Mouse (Mus musculus) T-helper 2 cell (primary cell): Measurements from ENCODE around the gene Eef1g.
"Not testable (repeated sequence)": the region's sequence is repeated elsewhere in the genome, so short reads cannot be mapped to it uniquely, and the experiment has no call there.

Experiments
- in situ Hi-C: fragments of 300-600 bp; cut with MboI, MseI; formaldehyde crosslinking; loops from one replicate; pipeline ENCODE4 v1.15.1; 2025; ENCODE audit warnings: high pct_unique_total_duplicates

Gene Eef1g

DNA sequence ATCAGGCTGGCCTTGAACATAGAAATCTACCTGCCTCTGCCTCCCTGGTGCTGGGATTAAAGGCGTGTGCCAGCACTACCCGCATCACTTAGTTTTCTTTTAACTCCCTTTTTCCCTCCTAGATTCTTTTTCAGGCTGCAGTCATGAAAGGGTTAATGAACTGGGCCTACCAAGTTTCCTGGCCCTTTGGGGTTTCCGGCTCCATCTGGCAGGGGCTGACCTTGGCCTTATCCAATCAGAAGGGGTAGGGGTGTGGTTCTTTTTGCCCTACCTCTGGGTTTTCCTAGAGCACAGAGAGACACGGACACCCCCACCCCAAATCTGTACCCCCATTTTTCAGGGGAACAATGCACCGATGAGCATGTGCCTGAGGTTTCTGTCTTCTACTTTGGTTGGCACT lies 22.1 kb upstream of the Eef1g start:
- in situ Hi-C loops: loop anchor here (5.0 kb wide), 1 partner anchor 47 kb away; the partner anchor contains the start of gene Ganab

DNA sequence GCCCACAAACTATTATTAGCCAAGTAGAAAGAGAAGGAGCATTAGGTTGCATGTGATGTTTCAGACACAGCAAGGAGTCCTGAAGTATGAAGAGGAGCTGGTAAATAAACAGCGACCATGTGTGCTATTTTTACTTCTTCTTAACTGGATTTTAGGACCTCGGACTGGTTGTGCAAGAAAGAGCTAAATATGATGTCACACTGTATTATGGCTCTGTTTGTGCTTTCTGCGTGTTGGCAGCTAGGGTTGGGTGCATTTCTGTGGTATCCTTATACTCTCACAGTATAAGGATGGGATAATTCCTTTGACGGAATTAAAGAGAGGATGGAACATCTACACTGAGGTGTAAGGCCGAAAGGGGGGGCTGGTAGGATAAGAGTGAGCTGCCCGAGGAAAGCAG lies 21.6 kb upstream of the Eef1g start:
- in situ Hi-C loops: no loop called here

DNA sequence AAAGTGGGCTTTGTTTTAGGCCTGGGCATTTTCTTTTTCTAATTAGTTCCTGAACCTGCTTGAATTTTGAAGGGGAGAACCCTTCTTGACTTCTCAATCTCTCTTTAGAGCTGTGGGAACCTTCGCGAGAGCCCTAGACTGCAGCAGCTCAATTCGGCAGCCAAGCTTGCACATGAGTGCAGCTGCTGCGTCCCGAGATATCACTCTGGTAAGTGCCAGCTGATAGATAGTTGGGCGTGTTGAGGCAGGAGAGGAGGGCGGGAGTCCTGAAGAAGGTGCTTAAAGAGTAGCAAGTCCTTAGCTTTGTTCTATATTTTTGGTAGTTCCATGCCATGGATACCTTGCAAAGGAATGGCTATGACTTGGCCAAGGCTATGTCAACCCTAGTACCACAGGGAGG lies 19.9 kb upstream of the Eef1g start:
- in situ Hi-C loops: no loop called here

DNA sequence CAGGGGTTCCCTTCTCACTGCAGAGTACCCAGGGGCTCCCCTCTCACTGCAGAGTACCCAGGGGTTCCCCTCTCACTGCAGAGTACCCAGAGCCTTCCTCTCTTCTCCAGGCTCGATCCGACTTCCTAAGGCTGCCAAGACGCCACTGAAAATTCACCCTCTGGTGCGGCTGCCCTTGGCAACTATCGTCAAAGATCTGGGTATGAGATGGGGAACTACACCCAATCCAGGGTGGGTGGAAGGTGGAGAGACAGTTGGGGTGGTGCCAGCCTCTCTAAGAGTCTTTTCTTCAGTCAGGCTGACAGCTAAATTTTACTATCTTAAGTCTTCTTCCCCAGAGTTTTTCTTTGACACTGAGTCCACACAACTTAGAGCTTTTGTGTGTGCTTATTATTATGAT lies 16.7 kb upstream of the Eef1g start:
- in situ Hi-C loops: no loop called here

DNA sequence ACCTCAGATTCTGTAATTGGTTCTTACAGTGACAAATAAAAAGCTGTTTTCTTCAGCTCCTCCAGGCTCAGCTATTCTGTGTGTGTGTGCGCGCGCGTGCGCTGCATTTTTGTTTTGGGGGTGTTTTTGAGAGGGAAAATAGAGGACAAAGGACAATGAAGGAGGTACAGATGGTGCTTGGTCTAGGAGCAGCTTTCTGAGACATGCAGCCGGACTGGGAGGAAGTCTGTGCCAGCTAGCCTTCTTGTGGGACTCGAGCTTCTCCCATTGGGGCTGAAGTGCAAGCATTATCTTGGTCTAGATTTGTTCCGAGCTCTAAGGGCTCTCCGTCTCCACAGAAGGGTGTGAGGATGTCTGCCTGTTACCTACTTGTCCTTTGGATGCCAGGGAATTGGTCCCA lies 14.6 kb upstream of the Eef1g start:
- in situ Hi-C loops: no loop called here

DNA sequence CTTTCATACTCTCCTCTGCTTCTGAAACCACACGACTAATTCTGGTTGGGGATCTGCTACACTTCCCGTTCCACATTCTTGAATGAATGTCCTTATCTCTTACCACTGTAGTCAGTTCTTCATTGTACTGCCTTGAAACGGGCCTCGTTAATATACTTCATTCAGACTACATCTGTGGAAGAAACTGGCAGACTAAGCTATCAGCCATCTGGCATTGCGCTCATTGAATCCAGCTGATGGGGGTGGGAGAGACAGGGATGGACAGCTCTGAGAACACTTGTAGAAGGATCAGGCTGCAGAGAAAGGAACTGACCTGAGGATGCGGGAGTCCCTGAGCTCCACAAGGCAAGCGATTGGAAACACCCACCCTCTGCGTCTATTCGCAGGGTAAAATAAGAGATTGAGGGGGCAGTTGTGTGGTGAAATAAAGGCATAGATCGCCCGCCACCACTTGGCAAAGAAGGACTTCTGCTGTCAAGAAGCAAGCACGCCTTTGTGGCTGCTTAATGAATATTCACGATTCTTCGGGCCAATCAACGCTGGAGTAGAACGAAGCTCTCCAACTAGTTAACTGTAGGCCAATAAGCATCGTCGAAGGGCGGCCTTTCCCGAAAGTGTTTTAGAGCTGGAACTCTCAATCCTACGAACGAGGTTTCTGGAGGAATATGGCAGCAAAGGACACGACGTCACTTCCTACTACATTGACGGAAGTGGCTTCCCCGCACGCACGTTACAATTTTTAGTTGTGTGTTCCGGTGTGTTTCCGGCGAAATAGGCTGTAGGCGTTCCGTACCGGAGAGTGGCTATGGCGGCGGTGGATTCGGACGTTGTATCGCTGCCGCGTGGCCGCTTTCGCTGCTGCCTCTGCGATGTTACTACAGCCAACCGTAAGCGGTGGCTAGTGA lies 13.5 kb upstream of the Eef1g start, which contains the start of gene Tut1:
Tut1 (plus strand) TSS at position 713 of the 905 bp plus-strand sequence.
- in situ Hi-C loops: no loop called here

DNA sequence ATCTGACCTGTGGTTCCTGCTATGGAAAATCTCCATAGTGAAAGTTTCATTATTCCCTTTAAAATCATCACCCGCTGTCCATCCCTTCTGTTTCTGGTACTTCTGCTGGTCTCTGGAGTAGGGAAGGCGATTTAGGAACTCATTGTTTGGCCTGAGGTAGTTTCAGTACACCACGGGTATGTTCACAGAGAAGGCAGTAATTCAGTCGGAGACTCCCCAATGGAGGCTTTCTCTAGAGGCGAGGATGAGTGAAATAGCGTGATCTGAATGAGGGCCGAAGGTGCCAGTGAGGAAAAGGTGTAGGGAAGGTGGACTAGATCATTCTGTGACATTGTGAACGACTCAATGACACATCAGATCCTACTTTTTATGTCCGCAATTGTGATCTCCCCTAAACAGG lies 12.7 kb upstream of the Eef1g start:
- in situ Hi-C loops: no loop called here

DNA sequence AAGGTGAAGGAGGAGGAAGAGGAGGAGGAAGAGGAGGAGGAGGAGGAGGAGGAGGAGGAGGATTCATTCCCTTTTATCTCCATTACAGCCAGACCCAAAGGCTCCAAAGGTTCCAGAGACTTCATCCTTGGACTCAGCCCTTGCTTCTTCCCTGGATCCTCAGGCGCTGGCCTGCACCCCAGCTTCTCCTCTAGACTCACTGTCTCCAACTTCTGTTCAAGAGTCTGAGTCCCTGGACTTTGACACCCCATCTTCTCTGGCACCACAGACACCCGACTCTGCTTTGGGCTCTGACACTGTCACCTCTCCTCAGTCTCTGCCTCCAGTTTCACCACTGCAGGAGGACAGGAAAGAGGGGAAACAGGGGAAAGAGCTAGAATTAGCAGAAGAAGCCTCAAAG lies 4.6 kb upstream of the Eef1g start:
- in situ Hi-C loops: loop anchor here (5.0 kb wide), 1 partner anchor 50 kb away; no protein-coding TSS in a partner anchor

DNA sequence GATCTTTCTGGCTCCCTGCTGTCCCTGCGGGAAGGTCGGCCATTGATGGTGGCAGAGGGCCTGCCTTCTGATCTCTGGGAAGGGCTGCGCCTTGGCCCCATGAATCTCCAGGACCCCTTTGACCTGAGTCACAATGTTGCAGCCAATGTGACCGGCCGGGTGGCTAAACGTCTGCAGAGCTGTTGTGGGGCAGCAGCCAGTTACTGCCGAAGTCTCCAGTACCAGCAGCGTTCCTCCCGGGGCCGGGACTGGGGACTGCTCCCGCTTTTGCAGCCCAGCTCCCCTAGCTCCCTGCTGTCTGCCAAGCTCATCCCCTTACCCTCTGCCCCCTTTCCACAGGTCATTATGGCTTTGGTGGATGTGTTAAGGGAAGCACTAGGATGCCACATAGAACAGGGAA lies 1.8 kb upstream of the Eef1g start:
- in situ Hi-C loops: no loop called here

DNA sequence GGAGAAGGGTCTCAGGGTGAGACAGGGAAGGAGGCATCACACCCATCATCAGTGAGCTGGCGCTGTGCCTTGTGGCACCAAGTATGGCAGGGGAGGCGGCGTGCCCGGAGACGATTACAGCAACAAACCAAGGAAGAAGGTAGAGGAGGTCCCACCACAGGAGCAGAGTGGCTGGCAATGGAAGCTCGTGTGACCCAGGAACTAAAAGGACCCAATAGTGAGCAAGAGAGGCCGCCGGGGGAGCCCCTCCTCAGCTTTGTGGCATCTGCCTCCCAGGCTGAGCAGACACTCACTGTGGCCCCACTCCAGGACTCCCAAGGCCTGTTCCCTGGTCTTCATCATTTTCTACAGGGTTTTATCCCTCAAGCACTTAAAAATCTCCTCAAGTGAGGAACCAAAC lies 1.1 kb upstream of the Eef1g start:
- in situ Hi-C loops: no loop called here

DNA sequence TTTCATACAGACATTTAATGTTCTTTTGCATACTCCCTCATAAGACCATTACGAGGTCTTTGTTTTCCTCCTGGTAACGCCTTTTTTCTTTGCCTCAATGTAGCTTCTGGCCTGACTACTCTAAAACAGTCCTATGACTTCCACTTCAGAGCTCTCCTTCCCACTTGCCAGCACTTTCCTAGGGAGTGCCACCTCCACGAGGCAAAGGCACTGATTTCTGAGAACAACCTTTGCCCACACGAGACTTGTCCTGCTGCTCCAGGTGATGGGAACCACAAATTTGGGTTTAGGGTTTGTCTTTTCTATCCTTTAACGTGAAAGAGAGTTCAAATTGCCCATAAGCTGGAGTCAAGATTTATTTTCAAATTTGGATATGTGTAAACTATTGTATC lies 647 bp upstream of the Eef1g start:
- in situ Hi-C loops: no loop called here

DNA sequence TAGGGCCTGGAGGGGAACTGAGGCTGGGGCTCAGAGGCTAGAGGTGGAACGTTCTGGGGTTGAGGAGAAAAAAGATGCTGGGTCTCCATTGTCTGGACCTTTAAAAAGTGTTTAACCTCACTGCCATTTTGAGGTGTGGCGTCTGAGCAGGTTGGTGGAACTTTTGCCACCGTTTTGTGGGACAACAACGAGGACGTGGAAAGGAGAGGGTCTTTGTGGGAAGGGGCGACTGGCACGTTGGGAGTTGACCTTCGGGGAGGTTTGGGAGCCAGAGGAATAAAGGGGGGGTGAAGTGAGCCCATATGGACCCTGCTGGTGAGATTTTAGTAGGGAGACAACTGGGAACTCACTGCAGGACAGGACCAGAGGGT lies 517 bp downstream of the Eef1g start:
- in situ Hi-C loops: no loop called here

DNA sequence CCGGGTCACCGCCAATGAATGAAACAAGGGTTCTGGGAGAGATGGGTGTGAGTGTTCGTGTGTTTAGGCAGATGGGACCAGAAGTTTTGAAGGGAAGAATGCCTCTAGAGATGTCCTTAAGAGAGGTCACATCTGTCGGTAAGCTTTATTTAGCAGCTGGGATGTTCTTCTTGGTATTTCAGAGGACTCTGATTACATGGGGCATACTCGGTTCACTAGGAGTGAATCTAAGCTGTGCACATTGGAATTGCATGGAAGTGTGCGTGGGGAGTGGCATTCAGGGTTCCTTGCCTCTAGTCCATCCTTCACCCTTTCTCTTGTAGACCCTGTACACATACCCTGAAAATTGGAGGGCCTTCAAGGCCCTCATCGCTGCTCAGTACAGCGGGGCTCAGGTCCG lies 1.1 kb downstream of the Eef1g start:
- in situ Hi-C loops: no loop called here

DNA sequence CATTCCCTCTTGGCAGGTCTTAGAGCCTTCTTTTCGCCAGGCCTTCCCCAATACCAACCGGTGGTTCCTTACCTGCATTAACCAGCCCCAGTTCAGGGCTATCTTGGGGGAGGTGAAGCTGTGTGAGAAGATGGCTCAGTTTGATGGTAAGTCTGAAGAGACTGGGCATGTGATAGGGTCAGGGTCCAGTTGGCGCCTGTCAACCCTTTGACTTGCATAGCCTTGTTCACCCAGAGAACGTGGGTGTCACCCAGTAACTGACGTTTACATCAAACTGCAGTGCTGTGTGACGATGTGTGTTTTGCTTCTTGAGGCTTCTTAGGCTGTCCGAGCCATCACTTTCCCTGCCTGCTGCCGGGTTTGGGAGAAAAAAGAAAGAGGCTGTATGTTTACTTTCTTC lies 5.7 kb downstream of the Eef1g start:
- in situ Hi-C loops: not testable (repeated sequence)

DNA sequence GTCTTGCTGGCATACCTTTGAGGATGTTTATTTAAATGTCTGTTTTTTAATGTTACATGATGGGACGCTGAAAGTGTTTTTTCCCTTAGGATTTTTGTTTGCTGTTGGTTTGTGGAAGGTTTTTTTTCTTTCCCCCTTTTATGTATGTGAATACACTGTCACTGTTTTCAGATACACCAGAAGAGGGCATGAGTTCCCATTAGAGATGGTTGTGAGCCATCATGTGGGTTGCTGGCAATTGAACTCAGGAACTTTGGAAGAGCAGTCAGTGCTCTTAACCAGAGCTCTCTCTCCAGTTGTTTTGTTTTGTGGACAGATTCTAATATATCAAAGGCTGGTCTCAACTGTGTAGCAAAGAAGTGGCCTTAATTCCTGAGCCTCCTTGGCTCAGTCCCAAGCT lies 7.8 kb downstream of the Eef1g start:
- in situ Hi-C loops: no loop called here

DNA sequence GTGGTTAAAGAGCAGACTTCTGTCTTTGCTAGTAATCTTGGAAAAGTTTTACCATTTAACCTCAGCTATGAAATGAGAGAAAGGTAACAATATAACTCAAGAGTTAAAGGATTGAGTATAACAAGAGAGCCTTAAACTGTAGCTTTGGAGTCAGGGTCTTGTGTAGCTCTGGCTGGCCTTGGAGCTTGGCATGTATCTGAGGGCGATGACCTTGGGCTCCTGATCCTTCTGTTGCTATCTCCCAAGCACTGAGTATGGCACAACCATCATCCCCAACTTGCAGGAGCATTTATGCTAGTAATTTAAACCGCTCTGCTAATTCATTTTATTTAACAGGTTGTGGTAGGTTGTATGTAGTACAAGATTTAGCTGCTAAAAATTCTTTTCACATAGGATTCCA lies 8.7 kb downstream of the Eef1g start:
- in situ Hi-C loops: no loop called here

DNA sequence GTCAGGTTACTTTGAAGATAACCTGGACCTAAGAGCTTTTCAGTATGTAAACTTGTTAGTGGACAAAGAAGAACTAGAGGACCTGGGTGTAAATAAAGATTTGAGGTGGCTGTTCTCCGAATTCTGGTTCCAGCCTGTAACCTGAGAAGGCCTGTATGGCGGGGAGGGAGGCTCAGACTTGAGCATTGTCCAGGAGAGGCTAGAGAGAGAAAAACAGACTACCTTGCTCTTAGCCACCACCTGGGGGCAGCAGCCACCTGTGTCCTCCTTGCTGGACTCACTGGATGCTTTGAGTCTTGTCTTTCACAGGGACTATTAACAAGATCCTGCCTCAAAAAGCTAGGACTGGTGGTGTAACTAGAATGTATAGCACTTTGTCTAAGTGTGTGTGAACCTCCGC lies 9.7 kb downstream of the Eef1g start:
- in situ Hi-C loops: no loop called here

DNA sequence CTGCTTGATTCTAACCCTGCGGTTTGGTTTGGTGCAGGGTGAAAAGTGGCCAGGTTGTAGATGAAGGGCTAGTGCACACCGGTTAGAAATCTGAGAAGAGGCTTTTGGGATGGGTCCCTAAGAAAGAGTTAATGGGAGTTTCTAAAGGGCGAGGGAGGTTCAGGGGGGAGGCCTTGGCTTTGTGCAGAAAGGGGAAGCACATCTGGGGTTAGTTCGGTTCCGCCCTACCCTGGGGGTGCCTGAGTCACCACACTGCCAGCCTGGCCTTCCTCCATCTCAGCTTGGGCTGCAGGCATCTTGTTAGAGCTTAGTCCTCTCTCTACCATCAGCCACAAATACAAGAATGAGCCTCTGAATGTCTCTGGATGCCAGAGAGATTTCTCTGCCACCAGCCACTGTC lies 13.9 kb downstream of the Eef1g start:
- in situ Hi-C loops: loop anchor here (10.0 kb wide), 1 partner anchor 104 kb away; the partner anchor contains the start of gene Scgb1a1

DNA sequence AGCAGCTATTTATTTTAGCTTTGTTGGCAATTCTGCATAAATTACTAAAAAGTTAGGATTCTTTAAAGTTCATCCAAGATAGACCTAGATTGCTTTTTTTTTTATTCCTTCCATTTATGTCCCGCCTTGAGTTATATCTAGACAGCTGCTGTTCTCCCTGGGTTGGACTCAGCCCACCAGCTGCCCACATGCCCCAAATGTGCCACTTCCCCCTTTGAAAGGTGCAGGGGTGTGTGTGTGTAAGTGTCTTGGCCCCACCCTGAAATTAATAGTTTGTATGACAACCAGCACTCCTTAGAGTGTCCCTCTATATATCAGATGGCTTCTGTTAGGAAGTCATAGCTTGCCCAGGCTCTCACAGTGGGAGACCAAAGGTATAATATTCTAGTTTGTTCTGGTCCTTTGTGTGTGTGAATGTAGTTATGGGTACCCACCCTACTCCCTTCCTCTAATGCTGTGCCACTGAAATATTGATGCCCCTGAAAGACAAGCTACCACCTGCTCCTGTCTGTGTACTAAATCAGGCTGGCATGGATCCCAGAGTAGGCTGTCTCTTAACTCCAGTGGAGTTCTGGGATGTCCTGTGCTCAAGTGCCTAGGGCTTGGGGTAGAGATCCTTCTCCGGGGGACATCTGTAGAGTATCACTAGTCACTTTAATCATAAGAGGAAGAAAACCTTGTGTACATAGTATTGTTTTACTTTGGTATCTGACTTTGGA lies 14.8 kb downstream of the Eef1g start:
- in situ Hi-C loops: loop anchor here (10.0 kb wide), 1 partner anchor 103 kb away; the partner anchor contains the start of gene Scgb1a1

DNA sequence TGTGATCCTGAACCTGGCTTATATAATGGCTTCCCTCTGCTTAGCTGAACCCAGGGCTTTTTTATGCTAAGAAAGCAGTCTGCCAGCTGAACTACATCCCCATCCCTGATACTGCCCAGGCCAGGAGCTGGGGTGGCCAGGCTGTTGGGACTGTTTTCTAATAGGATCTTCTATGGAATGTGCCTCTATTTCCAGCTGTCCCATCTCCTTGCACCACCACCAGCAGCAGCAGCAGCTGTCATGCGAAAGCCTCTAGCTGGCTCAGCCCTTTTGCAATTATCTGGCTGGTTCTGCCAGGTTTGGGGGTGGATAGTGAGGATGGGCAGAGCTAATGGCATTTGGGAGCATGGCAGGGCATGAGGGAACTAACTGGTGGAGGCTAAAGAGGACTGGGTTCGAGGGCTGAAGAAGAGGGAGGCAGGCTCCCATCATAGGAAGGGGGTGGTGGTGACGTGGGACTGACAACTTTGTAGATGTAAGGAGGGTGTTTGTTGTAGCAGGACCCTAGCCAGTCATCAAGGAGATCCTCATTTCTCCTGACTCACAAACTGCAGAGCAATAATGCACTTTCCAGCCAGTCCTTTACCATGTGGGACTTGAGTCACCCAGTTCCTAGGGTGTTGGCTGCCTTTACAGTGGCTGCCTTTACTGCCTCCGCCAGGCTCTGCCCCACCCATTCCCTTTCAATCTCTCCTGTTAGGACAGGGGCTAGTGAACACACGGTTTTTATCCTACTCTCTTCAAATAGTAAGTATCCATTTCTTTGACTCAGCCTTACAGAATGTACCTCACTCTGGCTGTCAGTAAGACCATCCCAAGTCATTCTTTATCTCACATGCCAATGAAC lies 15.7 kb downstream of the Eef1g start:
- in situ Hi-C loops: loop anchor here (10.0 kb wide), 1 partner anchor 102 kb away; the partner anchor contains the start of gene Scgb1a1

DNA sequence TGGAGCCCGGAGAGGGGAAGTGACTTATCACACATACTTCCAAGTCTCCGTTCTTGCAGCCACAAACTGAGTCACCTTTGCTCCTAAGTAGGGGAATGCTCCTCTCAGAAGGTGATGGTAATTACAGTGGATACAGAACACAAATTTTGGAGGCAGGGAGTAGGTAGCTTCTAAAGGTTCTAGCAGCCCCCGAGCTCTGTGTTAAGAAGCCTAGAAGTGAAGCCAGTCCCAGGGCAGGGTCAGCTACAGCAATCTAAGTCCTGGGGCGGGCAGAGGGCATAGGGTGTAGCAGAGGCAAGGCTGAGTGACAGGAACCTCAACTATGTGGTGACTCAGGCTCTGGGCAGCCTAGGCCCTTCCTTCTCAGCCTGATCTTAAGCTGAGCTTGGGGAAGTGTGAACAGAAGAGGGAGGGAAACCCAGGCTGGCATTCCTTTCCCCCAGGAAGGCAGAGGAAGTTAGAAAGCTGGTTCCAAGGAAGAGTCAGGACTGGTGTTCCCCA lies 16.4 kb downstream of the Eef1g start:
- in situ Hi-C loops: loop anchor here (10.0 kb wide), 1 partner anchor 102 kb away; the partner anchor contains the start of gene Scgb1a1
